Mouse (Mus musculus) lung, postnatal 14 days (tissue): ENCODE measurements around the gene Mterf4.

ENCODE experiments used
- DNase-seq: peaks from one replicate; pipeline ENCODE4 v3.0.0; 2021

Gene Mterf4

DNA sequence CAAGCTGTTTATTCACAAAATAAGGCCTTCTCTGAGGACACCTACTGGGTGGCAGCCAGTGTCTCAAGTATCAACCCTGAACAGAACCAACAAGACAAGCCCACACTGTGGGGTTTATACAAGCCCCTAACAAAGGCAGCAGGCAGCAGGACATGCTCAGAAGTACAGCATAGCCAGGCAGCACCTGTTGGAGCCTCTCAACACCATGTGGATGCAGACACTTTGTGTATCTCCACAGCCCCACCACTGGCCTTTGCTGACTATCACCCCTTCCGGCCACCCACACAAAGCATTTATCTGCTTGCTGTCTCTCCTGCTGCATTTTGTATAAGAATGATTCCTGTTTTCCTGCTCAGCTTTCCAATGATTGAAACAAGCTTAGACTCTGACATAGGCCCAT lies 48.2 kb downstream of the Mterf4 start:
- DNase-seq: no peak

DNA sequence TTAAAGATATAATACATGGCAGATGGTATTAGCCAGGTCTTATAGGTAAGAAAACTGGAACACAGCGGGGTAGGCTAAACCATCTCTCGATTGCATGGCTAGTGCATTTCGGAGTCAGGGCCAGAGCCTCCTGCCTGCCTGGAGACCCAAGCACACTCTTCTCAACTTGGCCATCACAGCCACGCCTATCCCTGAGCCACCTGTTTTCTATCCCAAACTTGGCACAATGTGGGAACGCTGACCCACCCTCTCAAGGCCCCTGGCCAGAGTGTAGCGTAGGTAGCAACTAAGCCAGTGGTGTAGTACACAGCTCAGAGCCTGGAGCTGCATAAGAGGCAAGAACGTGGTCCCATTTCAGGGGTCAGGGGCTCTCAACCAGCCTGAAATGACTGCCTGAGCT lies 50.0 kb downstream of the Mterf4 start:
- no peak for DNase-seq

DNA sequence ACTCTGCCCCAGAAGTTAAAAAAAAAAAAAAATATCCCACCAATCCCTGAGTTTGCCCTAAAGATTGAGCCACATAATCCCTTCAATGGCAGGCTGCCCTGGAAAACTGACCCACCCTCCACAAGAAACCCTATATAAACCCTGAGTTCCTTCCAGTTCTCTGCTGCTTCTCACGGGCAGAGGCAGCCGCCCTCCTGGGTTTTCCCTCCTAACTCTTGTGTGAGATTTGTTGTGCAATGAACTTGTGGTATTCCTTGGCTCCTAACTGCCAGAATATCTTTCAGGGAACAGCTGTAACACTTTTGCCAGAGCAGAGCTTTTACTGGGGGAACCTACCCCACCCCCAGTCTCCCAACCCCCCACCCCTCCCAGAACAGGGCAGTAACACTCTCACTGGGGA lies 53.1 kb downstream of the Mterf4 start:
- no peak for DNase-seq
